Mouse (Mus musculus): ENCODE measurements around the gene Agk.

DNA sequence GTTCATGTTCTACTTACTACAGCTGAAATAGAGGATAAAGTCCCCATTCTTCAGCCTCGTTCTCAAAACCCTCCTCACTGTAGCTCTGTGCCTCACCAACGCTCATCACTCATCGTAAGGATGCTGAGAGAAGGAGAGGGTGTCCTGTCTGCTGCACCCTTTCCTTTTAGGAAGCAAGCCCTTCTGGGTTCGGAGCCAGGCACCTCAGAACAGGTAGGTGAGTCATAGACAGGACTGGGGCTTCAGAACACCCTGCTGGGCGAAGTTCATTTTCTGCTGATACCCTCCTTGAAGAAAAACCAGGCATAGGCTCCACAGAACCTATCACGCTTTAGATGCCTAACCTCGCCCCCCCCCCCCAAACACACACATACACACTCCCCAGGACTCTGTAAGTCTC lies 102.5 kb downstream of the Agk start:
- TF ChIP-seq CTCF (IDR thresholded peaks at IDR 0.05; ENCODE audit: control insufficient read depth, insufficient read depth, insufficient read length) (no peak), USF1 (IDR thresholded peaks at IDR 0.05; ENCODE audit: low read depth) (no peak)
